Mouse (Mus musculus) monocyte, adult 2 months (primary cell): ENCODE data around the gene Gm13696.
"Not testable (repeated sequence)": the region's sequence is repeated elsewhere in the genome, so short reads cannot be mapped to it uniquely, and the experiment has no call there.

Experiments used
- DNase-seq, 2 experiments: peaks; one replicate each; pipeline ENCODE4 v3.0.0; 2022; ENCODE audit warnings: low spot score in 2 of 2, low read depth in 1 of 2

Gm13696 gene

DNA sequence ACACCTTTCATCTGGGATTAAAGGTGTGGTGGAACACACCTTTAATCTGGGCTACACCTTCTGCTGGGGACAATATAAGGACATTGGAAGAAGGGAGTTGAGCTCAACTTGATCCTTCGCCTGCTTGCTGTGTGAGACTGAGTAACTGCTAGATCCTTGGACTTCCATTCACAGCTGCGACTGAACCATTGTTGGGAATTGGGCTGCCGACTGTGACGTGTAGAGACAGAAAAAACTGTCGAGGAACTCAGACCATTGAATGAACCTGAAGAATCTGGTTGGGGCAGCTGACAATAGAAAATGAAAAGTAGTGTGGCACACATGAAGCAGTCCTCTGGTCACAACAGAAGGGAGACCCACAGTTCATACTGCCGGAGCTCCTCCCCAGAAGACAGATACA, at the start of gene Gm13696:
Gene Gm13696 (plus strand): TSS at position 301 of the 400 bp plus-strand sequence.
- not testable (repeated sequence) for DNase-seq

DNA sequence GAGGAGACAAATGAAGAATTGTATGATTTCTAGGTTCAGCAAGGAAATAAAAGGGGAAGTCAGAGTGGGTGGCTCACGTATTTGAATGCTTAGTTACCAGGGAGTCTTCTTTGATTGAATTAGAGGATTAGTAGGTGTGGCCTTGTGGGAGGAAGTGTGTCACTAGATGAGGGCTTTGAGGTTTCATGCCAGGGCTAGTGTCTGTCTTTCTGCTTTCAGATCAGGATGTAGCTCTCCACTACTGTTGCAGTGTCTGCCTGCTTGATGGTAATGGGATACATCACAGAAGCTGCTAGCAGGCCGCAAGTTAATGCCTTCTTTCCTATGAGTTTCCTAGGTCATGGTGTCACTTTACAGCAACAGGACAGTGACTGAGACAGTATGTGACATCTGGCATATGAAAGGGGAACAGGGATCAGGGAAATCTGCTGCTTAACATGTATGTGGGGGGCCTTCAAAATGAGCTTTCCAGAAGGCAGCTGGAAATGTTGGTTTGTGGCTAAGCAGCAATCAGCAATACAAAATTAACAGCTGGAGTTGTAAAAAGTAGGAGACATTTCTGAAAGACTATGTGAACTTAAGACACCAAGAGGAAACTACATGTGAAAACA, 43.3 kb upstream of the Gm13696 start:
- peak in 1 of 2 experiments; percentile 21 for DNase-seq

DNA sequence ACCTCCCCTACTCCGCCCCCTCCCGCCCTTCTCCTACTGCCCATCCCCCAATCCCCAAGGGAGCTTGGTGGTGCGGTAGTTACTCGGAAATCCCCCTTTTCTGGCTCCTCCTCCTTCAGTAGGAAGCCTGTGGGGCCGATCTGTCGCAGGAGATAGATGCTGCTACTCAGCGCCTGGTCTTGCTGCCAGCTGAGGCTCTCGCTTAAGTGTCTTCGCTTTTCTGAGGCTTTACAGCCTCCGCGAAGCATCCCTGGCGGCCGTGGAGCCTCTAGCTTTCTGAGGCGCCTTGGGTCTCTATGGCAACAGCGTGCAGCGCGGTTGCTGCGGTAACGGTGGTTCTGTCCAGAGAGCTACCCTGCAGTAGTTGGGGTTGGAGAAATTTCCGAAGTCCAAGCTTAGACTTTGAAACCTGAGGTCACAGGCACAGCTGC, 32.0 kb upstream of the Gm13696 start, which contains the start of gene Zswim2:
Gene Zswim2 (minus strand): TSS at position 298 of the 431 bp plus-strand sequence.
- peak in 1 of 2 experiments; percentile 1 for DNase-seq

DNA sequence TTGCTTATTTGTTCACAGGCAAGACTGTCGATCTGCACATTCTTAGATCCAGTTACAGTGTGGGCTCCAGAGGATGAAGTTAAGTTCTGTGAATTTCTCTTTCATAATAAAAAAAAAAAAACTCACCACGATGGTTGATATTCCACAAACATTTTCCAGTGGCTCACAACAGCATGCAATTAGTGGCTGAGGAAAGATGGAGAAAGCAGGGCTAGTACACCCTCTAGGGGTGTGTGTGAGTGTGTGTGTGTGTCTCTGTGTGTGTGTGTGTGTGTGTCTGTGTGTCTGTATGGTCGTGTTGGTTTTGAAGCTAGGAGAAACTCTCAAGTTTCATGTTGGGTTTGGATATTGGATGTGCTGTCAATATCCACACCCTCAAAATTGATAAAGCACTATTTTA, 31.5 kb upstream of the Gm13696 start:
- no peak for DNase-seq

DNA sequence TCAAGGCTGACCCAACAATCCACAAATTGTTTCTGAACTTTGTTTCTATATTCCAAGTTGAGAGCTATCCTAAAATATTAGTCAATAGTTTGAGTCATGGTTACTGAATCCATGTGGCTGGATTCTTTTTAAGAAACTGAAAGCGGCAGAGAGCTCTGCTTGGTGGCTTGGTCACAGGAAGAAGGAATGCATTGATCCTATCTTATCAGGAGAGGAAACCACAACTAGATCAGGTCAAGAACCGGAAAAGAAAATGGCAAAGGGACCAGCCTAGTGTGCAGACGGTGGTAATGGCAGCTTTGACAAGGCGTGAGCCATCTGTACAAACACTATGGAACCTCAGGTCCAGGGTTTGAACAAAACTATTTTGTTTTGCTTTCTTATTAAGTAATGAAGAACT, 31.1 kb upstream of the Gm13696 start:
- no peak for DNase-seq

DNA sequence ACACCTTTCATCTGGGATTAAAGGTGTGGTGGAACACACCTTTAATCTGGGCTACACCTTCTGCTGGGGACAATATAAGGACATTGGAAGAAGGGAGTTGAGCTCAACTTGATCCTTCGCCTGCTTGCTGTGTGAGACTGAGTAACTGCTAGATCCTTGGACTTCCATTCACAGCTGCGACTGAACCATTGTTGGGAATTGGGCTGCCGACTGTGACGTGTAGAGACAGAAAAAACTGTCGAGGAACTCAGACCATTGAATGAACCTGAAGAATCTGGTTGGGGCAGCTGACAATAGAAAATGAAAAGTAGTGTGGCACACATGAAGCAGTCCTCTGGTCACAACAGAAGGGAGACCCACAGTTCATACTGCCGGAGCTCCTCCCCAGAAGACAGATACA, 17.5 kb upstream of the Gm13696 start, which contains the start of gene Gm13698:
Gene Gm13698 (plus strand): TSS at position 301 of the 400 bp plus-strand sequence.
- not testable (repeated sequence) for DNase-seq

DNA sequence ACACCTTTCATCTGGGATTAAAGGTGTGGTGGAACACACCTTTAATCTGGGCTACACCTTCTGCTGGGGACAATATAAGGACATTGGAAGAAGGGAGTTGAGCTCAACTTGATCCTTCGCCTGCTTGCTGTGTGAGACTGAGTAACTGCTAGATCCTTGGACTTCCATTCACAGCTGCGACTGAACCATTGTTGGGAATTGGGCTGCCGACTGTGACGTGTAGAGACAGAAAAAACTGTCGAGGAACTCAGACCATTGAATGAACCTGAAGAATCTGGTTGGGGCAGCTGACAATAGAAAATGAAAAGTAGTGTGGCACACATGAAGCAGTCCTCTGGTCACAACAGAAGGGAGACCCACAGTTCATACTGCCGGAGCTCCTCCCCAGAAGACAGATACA, 11.7 kb upstream of the Gm13696 start, which contains the start of gene Gm13693:
Gene Gm13693 (plus strand): TSS at position 301 of the 400 bp plus-strand sequence.
- not testable (repeated sequence) for DNase-seq

DNA sequence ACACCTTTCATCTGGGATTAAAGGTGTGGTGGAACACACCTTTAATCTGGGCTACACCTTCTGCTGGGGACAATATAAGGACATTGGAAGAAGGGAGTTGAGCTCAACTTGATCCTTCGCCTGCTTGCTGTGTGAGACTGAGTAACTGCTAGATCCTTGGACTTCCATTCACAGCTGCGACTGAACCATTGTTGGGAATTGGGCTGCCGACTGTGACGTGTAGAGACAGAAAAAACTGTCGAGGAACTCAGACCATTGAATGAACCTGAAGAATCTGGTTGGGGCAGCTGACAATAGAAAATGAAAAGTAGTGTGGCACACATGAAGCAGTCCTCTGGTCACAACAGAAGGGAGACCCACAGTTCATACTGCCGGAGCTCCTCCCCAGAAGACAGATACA, 5.9 kb upstream of the Gm13696 start, which contains the start of gene Gm13695:
Gene Gm13695 (plus strand): TSS at position 301 of the 400 bp plus-strand sequence.
- DNase-seq: not testable (repeated sequence)

DNA sequence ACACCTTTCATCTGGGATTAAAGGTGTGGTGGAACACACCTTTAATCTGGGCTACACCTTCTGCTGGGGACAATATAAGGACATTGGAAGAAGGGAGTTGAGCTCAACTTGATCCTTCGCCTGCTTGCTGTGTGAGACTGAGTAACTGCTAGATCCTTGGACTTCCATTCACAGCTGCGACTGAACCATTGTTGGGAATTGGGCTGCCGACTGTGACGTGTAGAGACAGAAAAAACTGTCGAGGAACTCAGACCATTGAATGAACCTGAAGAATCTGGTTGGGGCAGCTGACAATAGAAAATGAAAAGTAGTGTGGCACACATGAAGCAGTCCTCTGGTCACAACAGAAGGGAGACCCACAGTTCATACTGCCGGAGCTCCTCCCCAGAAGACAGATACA, 5.7 kb downstream of the Gm13696 start, which contains the start of gene Gm13694:
Gene Gm13694 (plus strand): TSS at position 301 of the 400 bp plus-strand sequence.
- not testable (repeated sequence) for DNase-seq

DNA sequence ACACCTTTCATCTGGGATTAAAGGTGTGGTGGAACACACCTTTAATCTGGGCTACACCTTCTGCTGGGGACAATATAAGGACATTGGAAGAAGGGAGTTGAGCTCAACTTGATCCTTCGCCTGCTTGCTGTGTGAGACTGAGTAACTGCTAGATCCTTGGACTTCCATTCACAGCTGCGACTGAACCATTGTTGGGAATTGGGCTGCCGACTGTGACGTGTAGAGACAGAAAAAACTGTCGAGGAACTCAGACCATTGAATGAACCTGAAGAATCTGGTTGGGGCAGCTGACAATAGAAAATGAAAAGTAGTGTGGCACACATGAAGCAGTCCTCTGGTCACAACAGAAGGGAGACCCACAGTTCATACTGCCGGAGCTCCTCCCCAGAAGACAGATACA, 11.5 kb downstream of the Gm13696 start, which contains the start of gene Gm13697:
Gene Gm13697 (plus strand): TSS at position 301 of the 400 bp plus-strand sequence.
- DNase-seq: not testable (repeated sequence)

DNA sequence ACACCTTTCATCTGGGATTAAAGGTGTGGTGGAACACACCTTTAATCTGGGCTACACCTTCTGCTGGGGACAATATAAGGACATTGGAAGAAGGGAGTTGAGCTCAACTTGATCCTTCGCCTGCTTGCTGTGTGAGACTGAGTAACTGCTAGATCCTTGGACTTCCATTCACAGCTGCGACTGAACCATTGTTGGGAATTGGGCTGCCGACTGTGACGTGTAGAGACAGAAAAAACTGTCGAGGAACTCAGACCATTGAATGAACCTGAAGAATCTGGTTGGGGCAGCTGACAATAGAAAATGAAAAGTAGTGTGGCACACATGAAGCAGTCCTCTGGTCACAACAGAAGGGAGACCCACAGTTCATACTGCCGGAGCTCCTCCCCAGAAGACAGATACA, 17.3 kb downstream of the Gm13696 start, which contains the start of gene Gm13691:
Gene Gm13691 (plus strand): TSS at position 301 of the 400 bp plus-strand sequence.
- not testable (repeated sequence) for DNase-seq

DNA sequence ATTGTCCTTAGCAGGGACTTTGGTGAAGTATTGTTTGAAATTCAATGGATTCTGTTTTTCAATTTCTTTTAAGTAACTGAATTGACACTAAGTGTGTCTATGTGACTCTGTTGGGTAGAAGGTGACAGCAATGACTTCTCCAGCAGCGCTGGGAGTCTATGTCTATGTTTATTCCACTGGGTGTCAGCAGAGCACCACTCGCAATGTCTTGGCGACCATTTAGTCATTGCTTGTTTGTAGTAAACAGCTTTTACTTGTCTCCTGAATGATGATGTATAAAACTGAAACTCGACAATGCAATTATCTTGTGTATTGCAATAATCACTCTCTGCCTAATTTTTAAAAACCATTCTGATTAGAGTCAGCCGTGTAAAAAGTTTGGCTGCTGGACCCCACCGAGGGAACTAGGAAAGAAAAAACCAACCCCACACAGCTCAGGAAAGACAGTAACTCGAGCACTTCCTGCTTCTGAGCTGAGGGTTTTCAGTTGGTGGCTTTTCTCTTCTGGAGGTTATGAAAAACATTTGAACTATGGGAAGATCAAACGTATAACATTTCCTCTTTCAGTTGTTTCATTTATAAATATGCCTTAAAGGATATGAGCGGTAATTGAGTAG, 20.8 kb downstream of the Gm13696 start:
- not testable (repeated sequence) for DNase-seq

DNA sequence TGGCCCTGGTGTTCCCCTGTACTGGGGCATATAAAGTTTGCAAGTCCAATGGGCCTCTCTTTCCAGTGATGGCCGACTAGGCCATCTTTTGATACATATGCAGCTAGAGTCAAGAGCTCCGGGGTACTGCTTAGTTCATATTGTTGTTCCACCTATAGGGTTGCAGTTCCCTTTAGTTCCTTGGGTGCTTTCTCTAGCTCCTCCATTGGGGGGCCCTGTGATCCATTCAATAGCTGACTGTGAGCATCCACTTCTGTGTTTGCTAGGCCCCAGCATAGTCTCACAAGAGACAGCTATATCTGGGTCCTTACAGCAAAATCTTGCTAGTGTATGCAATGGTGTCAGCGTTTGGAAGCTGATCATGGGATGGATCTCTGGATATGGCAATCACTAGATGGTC, 21.6 kb downstream of the Gm13696 start:
- DNase-seq: not testable (repeated sequence)

DNA sequence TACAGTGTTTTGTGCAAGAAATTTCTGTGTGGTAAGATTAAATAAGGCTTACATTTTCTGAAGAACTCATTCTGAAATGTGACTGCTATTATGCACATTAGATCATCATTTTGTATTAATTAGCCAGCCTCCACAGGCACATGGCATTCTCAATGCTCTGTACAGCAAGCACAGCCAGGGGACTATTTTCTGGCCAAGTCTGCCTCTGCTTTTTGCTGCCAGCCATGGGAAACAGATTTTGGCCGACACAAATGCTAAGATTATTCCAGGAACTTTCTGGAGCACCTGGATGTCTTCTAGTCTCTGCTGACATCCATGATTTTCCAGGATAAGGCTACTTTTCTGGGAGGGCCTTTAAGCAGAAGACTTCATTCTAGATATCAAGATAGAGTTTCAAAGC, 36.0 kb downstream of the Gm13696 start:
- no peak for DNase-seq

DNA sequence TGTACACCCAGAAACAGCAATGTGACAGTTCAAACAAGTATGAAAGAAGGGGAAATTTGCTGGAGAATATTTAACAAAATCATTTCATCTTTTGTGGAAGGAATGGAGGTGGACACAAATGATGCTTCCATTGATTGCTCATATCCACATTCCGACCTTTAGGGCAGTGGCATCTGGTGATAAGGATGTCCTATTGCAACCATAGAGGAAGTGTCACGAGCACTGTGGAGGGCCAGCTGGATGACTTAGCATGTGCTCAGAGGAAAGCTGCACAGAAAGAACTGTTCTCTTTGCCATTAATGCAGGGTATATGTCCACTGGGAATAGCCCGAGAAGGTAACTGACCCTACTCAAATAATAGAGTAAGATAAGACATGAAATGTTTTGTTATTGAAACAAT, 36.9 kb downstream of the Gm13696 start:
- DNase-seq: no peak

DNA sequence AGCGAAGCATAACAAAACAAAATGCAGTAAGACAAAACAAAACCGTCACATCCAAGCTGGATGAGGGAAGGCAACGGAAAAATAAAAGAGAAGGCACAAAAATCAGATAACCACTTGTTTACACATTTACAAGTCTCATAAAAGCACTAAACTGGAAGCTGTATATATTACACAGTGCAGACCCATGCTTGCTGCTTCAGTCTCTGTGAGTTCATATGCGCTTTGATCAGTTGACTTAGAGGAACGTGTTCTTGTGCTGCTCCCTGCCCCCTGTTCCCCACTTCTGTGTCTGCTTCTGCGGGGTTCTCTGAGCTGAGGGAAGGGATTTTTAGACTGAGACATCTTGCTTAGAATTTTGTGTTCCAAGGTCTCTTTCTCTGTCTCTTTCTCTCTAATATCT, 41.6 kb downstream of the Gm13696 start:
- DNase-seq: no peak

DNA sequence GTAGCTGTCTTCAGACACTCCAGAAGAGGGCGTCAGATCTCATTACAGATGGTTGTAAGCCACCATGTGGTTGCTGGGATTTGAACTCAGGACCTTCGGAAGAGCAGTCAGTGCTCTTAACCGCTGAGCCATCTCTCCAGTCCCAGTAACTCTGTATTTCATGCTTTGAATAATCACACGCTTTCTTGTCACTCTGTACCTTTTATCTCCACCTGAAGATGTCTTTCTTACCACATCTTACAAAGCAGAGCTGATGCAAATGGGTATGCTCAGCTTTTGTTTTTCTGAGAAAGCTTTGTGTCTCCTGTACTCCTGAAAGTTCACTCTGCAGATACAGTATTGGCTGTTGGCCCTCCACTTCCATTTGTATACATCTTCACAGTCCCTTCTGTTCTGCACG, 43.4 kb downstream of the Gm13696 start:
- not testable (repeated sequence) for DNase-seq

DNA sequence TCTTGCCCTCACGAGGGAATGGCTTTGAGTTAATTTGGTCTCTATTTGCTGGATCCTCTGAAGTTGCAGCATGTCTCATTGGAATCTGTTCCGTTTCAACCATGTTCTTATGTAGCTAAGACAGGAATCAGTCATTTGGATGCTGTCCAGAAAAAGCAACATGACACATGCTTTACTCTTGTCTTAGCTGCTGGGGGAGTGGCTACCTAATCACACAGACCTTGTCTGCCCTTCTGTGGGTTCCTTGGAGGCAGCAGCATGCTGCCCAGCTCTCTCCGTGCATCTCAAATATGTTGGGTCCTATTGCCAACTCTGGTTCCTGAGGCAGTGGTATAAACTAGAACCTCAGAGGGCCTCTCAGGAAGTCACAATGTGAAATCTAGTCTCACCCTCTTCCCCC, 45.4 kb downstream of the Gm13696 start:
- no peak for DNase-seq

DNA sequence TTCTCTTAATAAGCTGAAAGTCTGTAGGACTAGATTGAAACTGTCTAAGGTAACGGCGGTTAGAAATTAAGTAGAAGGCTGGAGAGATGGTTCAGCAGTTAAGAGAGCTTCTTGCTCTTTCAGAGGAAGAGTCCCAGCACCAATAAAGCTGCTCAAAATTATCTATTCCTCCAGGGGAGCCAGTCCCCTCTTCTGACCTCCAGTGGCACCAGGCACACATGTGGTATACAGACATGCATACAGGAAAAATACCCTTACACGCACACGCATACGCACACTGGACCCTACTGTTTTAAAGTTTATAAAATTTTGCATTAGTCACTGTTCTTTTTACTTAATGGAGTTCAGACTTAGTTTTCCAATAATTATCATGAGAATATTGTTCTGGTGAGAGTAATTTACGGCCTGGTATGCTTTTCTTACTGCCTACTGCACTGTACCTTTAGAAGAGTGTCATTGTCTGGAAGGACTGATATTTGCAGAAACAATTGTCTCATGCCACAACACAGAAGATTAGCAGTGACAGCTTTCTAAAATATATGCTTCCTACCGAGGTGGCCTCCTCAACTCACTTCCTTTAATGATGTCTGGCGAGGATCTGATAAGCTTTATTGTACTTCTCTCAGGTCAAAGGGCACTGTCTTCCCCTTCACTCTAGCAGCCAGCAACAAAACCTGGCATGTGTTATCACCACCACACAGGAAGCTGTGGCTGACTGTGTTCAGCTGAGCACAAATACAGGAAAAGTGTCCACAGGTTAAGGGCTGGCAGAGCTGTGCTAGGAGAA, 46.8 kb downstream of the Gm13696 start:
- no peak for DNase-seq

DNA sequence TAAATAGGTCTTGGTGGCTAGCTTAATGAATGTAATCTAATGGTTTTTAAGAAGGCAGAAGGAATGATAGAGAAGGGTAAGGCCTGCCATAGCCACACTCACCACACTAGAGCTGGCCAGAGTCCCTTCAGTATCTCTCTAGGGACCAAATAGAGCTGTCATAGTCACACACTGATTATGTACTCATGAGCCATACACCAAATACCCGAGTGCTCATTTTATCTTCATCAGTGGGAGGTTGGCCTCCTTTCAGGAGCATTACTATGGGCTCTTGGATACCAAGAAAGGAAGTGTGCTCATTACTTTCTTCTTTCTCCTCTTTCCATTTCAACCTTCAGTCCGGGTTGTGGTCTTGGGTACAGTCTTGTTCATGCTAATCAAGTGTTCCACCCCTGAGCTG, 49.0 kb downstream of the Gm13696 start:
- DNase-seq: no peak

DNA sequence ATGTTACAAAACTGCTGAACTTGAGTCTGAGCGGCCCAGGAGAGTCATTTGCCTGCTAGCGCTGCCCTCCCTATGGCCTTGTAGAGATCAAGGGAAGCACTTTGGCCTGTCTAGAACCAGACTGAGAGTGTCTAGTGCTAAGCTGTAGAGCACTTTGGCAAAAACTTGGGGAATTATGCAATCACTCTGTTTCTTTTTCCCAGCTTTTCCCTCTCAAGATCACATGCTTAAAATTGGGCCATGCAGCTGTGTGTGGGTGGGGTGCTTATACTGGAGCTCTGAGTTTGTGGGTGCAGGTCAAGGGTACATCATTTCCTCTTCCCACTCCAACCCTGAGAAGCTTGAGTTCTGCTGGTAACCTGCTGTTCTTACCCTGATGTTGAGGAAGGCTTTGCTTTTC, 50.0 kb downstream of the Gm13696 start:
- no peak for DNase-seq
